Mouse (Mus musculus) G1E (cell line): ENCODE results near the gene Gstk1. TPM values are rescaled to one million over a fixed set of nuclear protein-coding genes. Genes with fewer than 3 reads are reported as not detected.

Source experiments
- ATAC-seq: 2 replicates; pipeline ENCODE4 v1.8.0; 2016; ENCODE audit warnings: mild to moderate bottlenecking; ENCODE audit not compliant: insufficient number of reproducible peaks, poor library complexity, low FRiP score, severe bottlenecking; ENCODE audit errors: extremely low read depth
- DNase-seq: peaks from one replicate; pipeline ENCODE4 v3.0.0; 2012; ENCODE audit warnings: low spot score
- H3K27me3 ChIP-seq: 2 replicates; pipeline ENCODE4 v1.6.1; 2012; ENCODE audit warnings: mild to moderate bottlenecking, low read length, inconsistent platforms; ENCODE audit not compliant: insufficient read depth
- H3K36me3 ChIP-seq: replicated peaks from 2 replicates; pipeline ENCODE3; 2012; ENCODE audit warnings: mild to moderate bottlenecking, inconsistent platforms
- H3K4me1 ChIP-seq: 2 replicates; pipeline ENCODE4 v1.6.1; 2012; ENCODE audit warnings: low read depth, low read length, inconsistent platforms, mixed read lengths; ENCODE audit not compliant: insufficient read depth
- H3K4me3 ChIP-seq: 2 replicates; pipeline ENCODE4 v1.5.1; 2012; ENCODE audit warnings: low read depth, mild to moderate bottlenecking, inconsistent platforms, low read length, moderate library complexity, mixed read lengths
- H3K9me3 ChIP-seq: replicated peaks from 2 replicates; pipeline ENCODE4 v1.6.1; 2012; ENCODE audit warnings: inconsistent platforms
- CTCF ChIP-seq: IDR thresholded peaks from 2 replicates; pipeline ENCODE4 v1.5.1; 2012; ENCODE audit warnings: low read depth, low read length, inconsistent platforms, mixed read lengths
- GATA1 ChIP-seq: IDR thresholded peaks from 2 replicates; pipeline ENCODE4 v1.6.1; 2012; ENCODE audit warnings: borderline replicate concordance, low read length, inconsistent platforms, mixed read lengths
- GATA2 ChIP-seq: IDR thresholded peaks from 2 replicates; pipeline ENCODE4 v1.6.1; 2012; ENCODE audit warnings: low read depth, low read length, inconsistent platforms, borderline replicate concordance
- POLR2AphosphoS5 ChIP-seq: IDR thresholded peaks from 2 replicates; pipeline ENCODE4 v1.6.1; 2012; ENCODE audit warnings: low read depth, low read length, inconsistent platforms; ENCODE audit not compliant: insufficient replicate concordance
- TAL1 ChIP-seq: conservative IDR thresholded peaks from 2 replicates; pipeline ENCODE4 v1.6.1; 2012; ENCODE audit warnings: low read depth, low read length, inconsistent platforms, mixed read lengths
- polyA plus RNA-seq: library from polyadenylated mRNA; stranded (reverse); fragments of >175 nt; gene quantifications from 2 replicates; pipeline ENCODE4 v1.2.3, GENCODE M21; 2012
- total RNA-seq, 2 experiments: library from RNA; stranded (forward) in 1 of 2; stranded (reverse) in 1 of 2; fragments of 200-1000 nt in 1 of 2; fragments of >200 nt in 1 of 2; fragmentation: Nextera tagmentation in 1 of 2; gene quantifications; 2 replicates each; pipeline ENCODE4 v1.2.3; 2014 to 2017

Gstk1 gene
- total and polyA plus RNA-seq, 3 experiments = 0.55 TPM; not detected in 2

GRCm38 (mm10) chr6:42287562-42287961 is 41.8 kb downstream of the Gstk1 start:
- no peaks in the 10 kb centered on the region for H3K9me3 ChIP-seq
- no peak overlapping the region for H3K4me3 ChIP-seq
- no peak for DNase-seq
- peaks cover 31% of the 10 kb centered on the region for H3K36me3 ChIP-seq
- no peak for ATAC-seq
- H3K4me1 ChIP-seq = no peaks in the 10 kb centered on the region
- TF ChIP-seq GATA2 (no peak), GATA1 (no peak), CTCF (no peak), TAL1 (no peak), POLR2AphosphoS5 (no peak)
- H3K27me3 ChIP-seq = peaks cover 6% of the 10 kb centered on the region

DNA sequence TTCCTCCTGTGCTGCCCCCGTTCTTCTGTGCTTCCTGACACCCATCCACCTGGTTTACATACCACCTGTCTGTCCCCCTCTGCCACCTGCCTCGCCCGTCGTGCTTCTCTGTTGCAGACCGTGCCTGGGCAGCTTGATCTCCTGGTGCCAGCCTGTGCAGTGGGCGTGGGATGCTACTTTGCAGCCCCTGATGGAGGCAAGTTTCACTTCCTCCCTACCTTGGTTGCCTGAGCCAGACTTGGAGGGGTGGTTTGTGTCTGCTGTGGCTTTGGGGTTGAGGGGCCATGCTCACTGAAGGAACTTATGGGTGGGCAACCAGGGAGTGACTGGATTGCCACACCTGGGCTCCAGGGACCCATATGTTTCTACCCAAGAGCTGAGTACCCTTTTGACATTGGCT is 47.6 kb downstream of the Gstk1 start:
- no peaks in the 10 kb centered on the region for H3K9me3 ChIP-seq
- peaks cover 2% of the 10 kb centered on the region; the same call in 1 of the 2 replicates for H3K4me1 ChIP-seq
- no peak for DNase-seq

GRCm38 (mm10) chr6:42295549-42296094 is 49.9 kb downstream of the Gstk1 start:
- Histone ChIP-seq H3K9me3 (no peaks in the 10 kb centered on the region), H3K4me3 (no peak overlapping the region), H3K4me1 (peaks cover 2% of the 10 kb centered on the region; the same call in 1 of the 2 replicates), H3K36me3 (no peaks in the 10 kb centered on the region), H3K27me3 (peaks cover 38% of the 10 kb centered on the region)
- no peak for TF ChIP-seq TAL1
- TF ChIP-seq GATA1 = no peak
- TF ChIP-seq POLR2AphosphoS5 = no peak
- no peak for TF ChIP-seq CTCF
- TF ChIP-seq GATA2 = no peak
- DNase-seq (no peak), ATAC-seq (no peak)

More for the DNA sequence above, 47.6 kb downstream of the Gstk1 start:
- ATAC-seq = no peak
- Histone ChIP-seq H3K27me3 (peaks cover 21% of the 10 kb centered on the region), H3K36me3 (no peaks in the 10 kb centered on the region), H3K4me3 (no peak overlapping the region)
- TF ChIP-seq GATA2 (no peak), CTCF (no peak), GATA1 (no peak), TAL1 (no peak), POLR2AphosphoS5 (no peak)

DNA sequence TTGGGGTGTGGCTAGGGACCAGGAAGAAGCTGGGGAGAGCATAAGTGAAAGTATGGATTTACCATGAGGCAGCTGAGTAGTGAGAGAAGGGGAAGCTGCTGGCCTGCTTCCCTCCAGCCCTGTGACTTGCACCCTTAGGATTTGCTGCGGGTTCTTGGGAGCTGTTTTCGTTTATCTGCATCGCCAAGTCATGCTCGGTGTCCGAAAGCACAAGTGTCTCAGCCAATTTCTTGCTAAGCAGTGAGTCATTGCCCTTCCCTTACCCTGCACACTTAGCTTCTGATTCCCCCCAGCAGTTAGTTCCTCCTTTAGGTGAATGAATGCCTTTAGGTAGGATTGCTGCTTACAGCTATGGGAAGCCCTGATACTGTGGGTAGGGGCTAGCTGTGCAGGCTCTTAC is 53.6 kb downstream of the Gstk1 start:
- peaks cover 31% of the 10 kb centered on the region for H3K27me3 ChIP-seq
- no peaks in the 10 kb centered on the region for H3K4me1 ChIP-seq
- no peak for DNase-seq
- H3K36me3 ChIP-seq = no peaks in the 10 kb centered on the region
- TF ChIP-seq GATA1 (no peak), CTCF (no peak), GATA2 (no peak), TAL1 (no peak), POLR2AphosphoS5 (no peak)
- no peak for ATAC-seq
- no peaks in the 10 kb centered on the region for H3K9me3 ChIP-seq
- H3K4me3 ChIP-seq = no peak overlapping the region

Other genes with a start within 250 kb of the Gstk1 start
- not detected in 2 replicates for gene Sva, start 207.5 kb upstream of the Gstk1 start, total RNA-seq (2014; fragmentation: Nextera tagmentation)
- not detected in 2 replicates for gene Sva, start 207.5 kb upstream of the Gstk1 start, total RNA-seq (2017)
- not detected in 2 replicates for gene Sva, start 207.5 kb upstream of the Gstk1 start, polyA plus RNA-seq
- gene Tas2r139, start 105.0 kb upstream of the Gstk1 start, total RNA-seq (2014; fragmentation: Nextera tagmentation) = not detected in 2 replicates
- gene Tas2r139, start 105.0 kb upstream of the Gstk1 start, total RNA-seq (2017) = 0.23 TPM in 1 of 2 replicates, not detected in the other
- gene Tas2r139, start 105.0 kb upstream of the Gstk1 start, polyA plus RNA-seq = not detected in 2 replicates
- gene Tas2r144, start 30.6 kb upstream of the Gstk1 start, total RNA-seq (2014; fragmentation: Nextera tagmentation) = not detected in 2 replicates
- 0.16 TPM in 1 of 2 replicates, not detected in the other for gene Tas2r144, start 30.6 kb upstream of the Gstk1 start, total RNA-seq (2017)
- gene Tas2r144, start 30.6 kb upstream of the Gstk1 start, polyA plus RNA-seq = not detected in 2 replicates
- gene Tmem139, start 16.0 kb downstream of the Gstk1 start, total RNA-seq (2014; fragmentation: Nextera tagmentation) = not detected in 2 replicates
- gene Tmem139, start 16.0 kb downstream of the Gstk1 start, total RNA-seq (2017) = 0.11 TPM in 1 of 2 replicates, not detected in the other
- not detected in 2 replicates for gene Tmem139, start 16.0 kb downstream of the Gstk1 start, polyA plus RNA-seq
- 76.7 and 91.2 TPM in 2 replicates for gene Casp2, start 19.1 kb downstream of the Gstk1 start, total RNA-seq (2014; fragmentation: Nextera tagmentation)
- 64.4 and 66.5 TPM in 2 replicates for gene Casp2, start 19.1 kb downstream of the Gstk1 start, total RNA-seq (2017)
- 8.2 and 9.2 TPM in 2 replicates for gene Casp2, start 19.1 kb downstream of the Gstk1 start, polyA plus RNA-seq
- 0.24 and 0.45 TPM in 2 replicates for gene Clcn1, start 40.8 kb downstream of the Gstk1 start, total RNA-seq (2014; fragmentation: Nextera tagmentation)
- 0.06 and 0.11 TPM in 2 replicates for gene Clcn1, start 40.8 kb downstream of the Gstk1 start, total RNA-seq (2017)
- not detected in 2 replicates for gene Clcn1, start 40.8 kb downstream of the Gstk1 start, polyA plus RNA-seq
- gene Fam131b, start 78.7 kb downstream of the Gstk1 start, total RNA-seq (2014; fragmentation: Nextera tagmentation) = not detected in 2 replicates
- 0.05 TPM in 1 of 2 replicates, not detected in the other for gene Fam131b, start 78.7 kb downstream of the Gstk1 start, total RNA-seq (2017)
- 0.01 TPM in 1 of 2 replicates, not detected in the other for gene Fam131b, start 78.7 kb downstream of the Gstk1 start, polyA plus RNA-seq
- gene Zyx, start 103.7 kb downstream of the Gstk1 start, total RNA-seq (2014; fragmentation: Nextera tagmentation) = 70.2 and 70.3 TPM in 2 replicates
- 14.8 and 19.1 TPM in 2 replicates for gene Zyx, start 103.7 kb downstream of the Gstk1 start, total RNA-seq (2017)
- gene Zyx, start 103.7 kb downstream of the Gstk1 start, polyA plus RNA-seq = 319 and 320 TPM in 2 replicates
- not detected in 2 replicates for gene Epha1, start 127.3 kb downstream of the Gstk1 start, total RNA-seq (2014; fragmentation: Nextera tagmentation)
- 0.23 TPM in 1 of 2 replicates, not detected in the other for gene Epha1, start 127.3 kb downstream of the Gstk1 start, total RNA-seq (2017)
- gene Epha1, start 127.3 kb downstream of the Gstk1 start, polyA plus RNA-seq = not detected in 2 replicates
- gene Tas2r143, start 154.3 kb downstream of the Gstk1 start, total RNA-seq (2014; fragmentation: Nextera tagmentation) = not detected in 2 replicates
- 0.22 and 0.23 TPM in 2 replicates for gene Tas2r143, start 154.3 kb downstream of the Gstk1 start, total RNA-seq (2017)
- gene Tas2r143, start 154.3 kb downstream of the Gstk1 start, polyA plus RNA-seq = not detected in 2 replicates
- gene Tas2r135, start 159.5 kb downstream of the Gstk1 start, total RNA-seq (2014; fragmentation: Nextera tagmentation) = not detected in 2 replicates
- gene Tas2r135, start 159.5 kb downstream of the Gstk1 start, total RNA-seq (2017) = 0.27 TPM in 1 of 2 replicates, not detected in the other
- not detected in 2 replicates for gene Tas2r135, start 159.5 kb downstream of the Gstk1 start, polyA plus RNA-seq
- not detected in 2 replicates for gene Tas2r126, start 188.6 kb downstream of the Gstk1 start, total RNA-seq (2014; fragmentation: Nextera tagmentation)
- gene Tas2r126, start 188.6 kb downstream of the Gstk1 start, total RNA-seq (2017) = not detected in 2 replicates
- gene Tas2r126, start 188.6 kb downstream of the Gstk1 start, polyA plus RNA-seq = not detected in 2 replicates
- gene Olfr458, start 219.3 kb downstream of the Gstk1 start, total RNA-seq (2014; fragmentation: Nextera tagmentation) = not detected in 2 replicates
- gene Olfr458, start 219.3 kb downstream of the Gstk1 start, total RNA-seq (2017) = 0.05 and 0.17 TPM in 2 replicates
- gene Olfr458, start 219.3 kb downstream of the Gstk1 start, polyA plus RNA-seq = not detected in 2 replicates
- not detected in 2 replicates for gene Olfr457, start 230.4 kb downstream of the Gstk1 start, total RNA-seq (2014; fragmentation: Nextera tagmentation)
- gene Olfr457, start 230.4 kb downstream of the Gstk1 start, total RNA-seq (2017) = 0.11 TPM in 1 of 2 replicates, not detected in the other
- not detected in 2 replicates for gene Olfr457, start 230.4 kb downstream of the Gstk1 start, polyA plus RNA-seq
- not detected in 2 replicates for gene Olfr456, start 241.3 kb downstream of the Gstk1 start, total RNA-seq (2014; fragmentation: Nextera tagmentation)
- not detected in 2 replicates for gene Olfr456, start 241.3 kb downstream of the Gstk1 start, total RNA-seq (2017)
- gene Olfr456, start 241.3 kb downstream of the Gstk1 start, polyA plus RNA-seq = not detected in 2 replicates